Mouse (Mus musculus): ENCODE measurements around the gene Mettl27. TPM values are rescaled to one million over a fixed set of nuclear protein-coding genes. Genes with fewer than 3 reads are reported as not detected.

The Mettl27 gene
- polyA plus RNA-seq, 1 experiment: 5.8 TPM

- Histone ChIP-seq H3K4me1 (ENCODE audit: control insufficient read depth) (peaks cover 75% of the 10 kb centered on the region), H3K4me3 (replicated peaks) (peak within 1 kb of the TSS; percentile 74), H3K27me3 (ENCODE audit: control insufficient read depth) (no peaks in the 10 kb centered on the region), H3K36me3 (ENCODE audit: control insufficient read depth) (peaks cover 58% of the 10 kb centered on the region), H3K9me3 (ENCODE audit: control insufficient read depth, low read length) (peaks cover 11% of the 10 kb centered on the region)
- peak; percentile 50; the same call in 1 of the 3 replicates for TF ChIP-seq TAL1 (IDR thresholded peaks at IDR 0.05; ENCODE audit: low read length)
- no peak for TF ChIP-seq GATA1 (IDR thresholded peaks at IDR 0.05; ENCODE audit: low read length)
Observed at GRCm38 (mm10) chr5:134915311-134915710, 16.9 kb upstream of the Mettl27 start, which contains the start of gene Cldn13. Gene Cldn13, minus strand, starts transcription at chr5:134915526.

DNA sequence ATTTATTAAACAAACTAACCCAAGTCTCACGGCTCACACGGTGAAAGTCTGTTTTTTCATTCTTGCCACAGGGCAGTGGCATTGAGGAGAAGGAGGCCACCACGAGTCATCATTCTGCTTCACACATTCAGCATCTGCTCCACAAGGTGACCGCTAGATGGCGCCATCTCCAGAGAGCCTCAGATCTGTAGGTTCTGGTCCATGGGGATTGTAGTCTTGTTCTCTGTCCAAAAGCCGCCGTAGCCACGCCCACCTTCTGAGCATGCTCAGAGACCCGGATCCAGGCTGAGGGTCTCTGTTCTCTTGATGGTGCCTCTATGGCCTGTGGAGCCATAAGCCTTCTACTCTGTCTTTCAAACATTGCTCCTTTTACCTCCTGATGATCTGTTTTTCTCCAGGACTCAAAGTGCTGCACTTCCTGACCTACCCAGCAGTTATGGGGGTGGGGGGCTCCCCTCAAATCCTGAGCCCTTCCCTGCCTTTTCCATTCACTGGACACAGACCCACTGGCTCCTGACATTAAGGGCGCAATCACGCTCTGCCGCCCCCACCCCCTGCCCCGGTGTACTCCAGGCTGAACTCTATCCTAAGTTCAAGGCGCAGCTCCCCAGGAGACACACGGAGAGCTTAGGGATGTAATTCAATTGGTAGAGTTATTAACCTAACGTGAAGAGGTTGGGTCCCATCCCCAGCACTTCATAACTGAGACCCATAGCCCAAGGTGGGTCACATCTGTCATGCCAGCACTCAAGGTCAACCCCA is 13.9 kb upstream of the Mettl27 start:
- Histone ChIP-seq H3K27me3 (ENCODE audit: control insufficient read depth) (no peaks in the 10 kb centered on the region), H3K4me1 (ENCODE audit: control insufficient read depth) (peaks cover 82% of the 10 kb centered on the region), H3K4me3 (replicated peaks) (peak overlapping the region; percentile 56), H3K36me3 (ENCODE audit: control insufficient read depth) (peaks cover 36% of the 10 kb centered on the region), H3K9me3 (ENCODE audit: control insufficient read depth, low read length) (peaks cover 9% of the 10 kb centered on the region)
- TF ChIP-seq GATA1 (IDR thresholded peaks at IDR 0.05; ENCODE audit: low read length): no peak
- TF ChIP-seq TAL1 (IDR thresholded peaks at IDR 0.05; ENCODE audit: low read length): no peak

DNA sequence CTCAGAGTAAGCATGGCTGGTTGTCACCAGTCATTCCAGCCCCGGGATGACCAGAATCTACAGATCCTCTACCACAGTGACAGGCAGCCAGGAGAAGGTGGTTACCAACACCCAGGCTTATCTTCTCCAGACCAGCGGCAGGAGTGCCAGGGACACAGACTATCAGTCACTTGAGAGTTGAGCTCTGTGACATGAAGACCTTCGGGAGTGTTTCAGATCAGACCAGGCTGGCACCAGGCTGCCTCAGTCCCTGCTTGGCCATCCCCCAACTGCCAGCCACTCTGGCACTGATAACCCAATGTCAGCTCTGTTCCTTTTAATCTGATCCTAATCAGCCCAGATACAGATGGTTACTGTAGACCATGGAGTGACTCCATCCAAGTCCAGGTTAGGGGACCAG is 13.1 kb upstream of the Mettl27 start:
- peak; percentile 83 for TF ChIP-seq TAL1 (IDR thresholded peaks at IDR 0.05; ENCODE audit: low read length)
- peak; percentile 91 for TF ChIP-seq GATA1 (IDR thresholded peaks at IDR 0.05; ENCODE audit: low read length)
- H3K4me3 ChIP-seq (replicated peaks): peak overlapping the region; percentile 46
- peaks cover 9% of the 10 kb centered on the region for H3K9me3 ChIP-seq (ENCODE audit: control insufficient read depth, low read length)
- H3K36me3 ChIP-seq (ENCODE audit: control insufficient read depth): peaks cover 27% of the 10 kb centered on the region
- no peaks in the 10 kb centered on the region for H3K27me3 ChIP-seq (ENCODE audit: control insufficient read depth)
- peaks cover 80% of the 10 kb centered on the region for H3K4me1 ChIP-seq (ENCODE audit: control insufficient read depth)

GRCm38 (mm10) chr5:134920106-134920687 is 12.0 kb upstream of the Mettl27 start:
- H3K4me3 ChIP-seq (replicated peaks): peak overlapping the region; percentile 46
- H3K9me3 ChIP-seq (ENCODE audit: control insufficient read depth, low read length): peaks cover 9% of the 10 kb centered on the region
- H3K36me3 ChIP-seq (ENCODE audit: control insufficient read depth): peaks cover 17% of the 10 kb centered on the region
- H3K27me3 ChIP-seq (ENCODE audit: control insufficient read depth): no peaks in the 10 kb centered on the region
- TF ChIP-seq TAL1 (IDR thresholded peaks at IDR 0.05; ENCODE audit: low read length) (peak; percentile 40; the same call in 1 of the 3 replicates), GATA1 (IDR thresholded peaks at IDR 0.05; ENCODE audit: low read length) (no peak)
- peaks cover 82% of the 10 kb centered on the region for H3K4me1 ChIP-seq (ENCODE audit: control insufficient read depth)

- peak; percentile 61 for TF ChIP-seq TAL1 (IDR thresholded peaks at IDR 0.05; ENCODE audit: low read length)
- peak; percentile 54; the same call in 1 of the 2 replicates for TF ChIP-seq GATA1 (IDR thresholded peaks at IDR 0.05; ENCODE audit: low read length)
- peaks cover 76% of the 10 kb centered on the region for H3K4me1 ChIP-seq (ENCODE audit: control insufficient read depth)
- H3K9me3 ChIP-seq (ENCODE audit: control insufficient read depth, low read length): peaks cover 9% of the 10 kb centered on the region
- peaks cover 17% of the 10 kb centered on the region for H3K36me3 ChIP-seq (ENCODE audit: control insufficient read depth)
- H3K27me3 ChIP-seq (ENCODE audit: control insufficient read depth): no peaks in the 10 kb centered on the region
- peak overlapping the region; percentile 46 for H3K4me3 ChIP-seq (replicated peaks)
Observed at GRCm38 (mm10) chr5:134921106-134921505, 11.1 kb upstream of the Mettl27 start.

GRCm38 (mm10) chr5:134923141-134923540 is 9.0 kb upstream of the Mettl27 start:
- Histone ChIP-seq H3K9me3 (ENCODE audit: control insufficient read depth, low read length) (no peaks in the 10 kb centered on the region), H3K4me3 (replicated peaks) (no peak overlapping the region), H3K27me3 (ENCODE audit: control insufficient read depth) (no peaks in the 10 kb centered on the region), H3K36me3 (ENCODE audit: control insufficient read depth) (peaks cover 3% of the 10 kb centered on the region), H3K4me1 (ENCODE audit: control insufficient read depth) (peaks cover 61% of the 10 kb centered on the region)
- no peak for TF ChIP-seq GATA1 (IDR thresholded peaks at IDR 0.05; ENCODE audit: low read length)
- no peak for TF ChIP-seq TAL1 (IDR thresholded peaks at IDR 0.05; ENCODE audit: low read length)

- Histone ChIP-seq H3K4me1 (ENCODE audit: control insufficient read depth) (peaks cover 35% of the 10 kb centered on the region), H3K4me3 (replicated peaks) (no peak overlapping the region), H3K36me3 (ENCODE audit: control insufficient read depth) (no peaks in the 10 kb centered on the region), H3K27me3 (ENCODE audit: control insufficient read depth) (peaks cover 21% of the 10 kb centered on the region), H3K9me3 (ENCODE audit: control insufficient read depth, low read length) (no peaks in the 10 kb centered on the region)
- TF ChIP-seq TAL1 (IDR thresholded peaks at IDR 0.05; ENCODE audit: low read length) (no peak), GATA1 (IDR thresholded peaks at IDR 0.05; ENCODE audit: low read length) (no peak)
Observed at GRCm38 (mm10) chr5:134926726-134927125, 5.4 kb upstream of the Mettl27 start.

DNA sequence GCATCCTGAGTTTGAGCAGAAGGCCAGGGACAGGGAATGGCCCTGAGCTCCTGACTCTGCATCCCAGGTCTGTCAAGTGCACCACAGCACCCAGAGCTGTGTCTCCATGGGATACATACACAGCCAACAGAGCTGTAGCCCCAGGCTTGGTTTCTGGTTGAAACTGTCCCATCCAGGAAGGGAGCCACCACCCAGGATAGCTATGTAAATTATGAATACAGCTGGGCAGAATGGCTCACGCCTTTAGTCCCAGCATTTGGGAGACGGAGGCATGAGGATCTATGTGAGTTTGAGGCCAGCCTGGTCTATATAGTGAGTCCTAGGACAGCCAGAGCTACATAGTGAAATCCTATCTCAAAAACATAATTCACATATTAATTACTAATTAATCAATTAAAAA is 2.2 kb upstream of the Mettl27 start:
- TF ChIP-seq GATA1 (IDR thresholded peaks at IDR 0.05; ENCODE audit: low read length): no peak
- no peak for TF ChIP-seq TAL1 (IDR thresholded peaks at IDR 0.05; ENCODE audit: low read length)
- H3K4me1 ChIP-seq (ENCODE audit: control insufficient read depth): peaks cover 41% of the 10 kb centered on the region

DNA sequence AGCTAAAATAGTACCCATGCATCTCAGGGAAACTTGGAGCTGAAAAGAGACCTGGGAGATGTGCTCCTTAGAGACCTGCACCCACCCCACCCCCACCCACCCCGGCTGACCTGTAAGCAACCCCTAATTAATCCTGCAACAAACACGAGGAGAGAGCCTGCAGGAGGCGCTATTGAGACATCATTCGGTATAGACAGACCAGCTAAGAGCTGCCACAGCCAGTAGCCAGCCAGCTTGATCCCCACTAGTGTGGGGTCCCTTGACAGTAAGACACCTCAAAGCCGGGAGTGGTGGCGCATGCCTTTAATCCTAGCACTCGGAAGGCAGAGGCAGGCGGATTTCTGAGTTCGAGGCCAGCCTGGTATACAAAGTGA is 722 bp downstream of the Mettl27 start:
- Histone ChIP-seq H3K9me3 (ENCODE audit: control insufficient read depth, low read length) (no peaks in the 10 kb centered on the region), H3K4me3 (replicated peaks) (peak overlapping the region; percentile 66), H3K27me3 (ENCODE audit: control insufficient read depth) (peaks cover 21% of the 10 kb centered on the region), H3K36me3 (ENCODE audit: control insufficient read depth) (peaks cover 26% of the 10 kb centered on the region), H3K4me1 (ENCODE audit: control insufficient read depth) (peaks cover 38% of the 10 kb centered on the region)
- TF ChIP-seq TAL1 (IDR thresholded peaks at IDR 0.05; ENCODE audit: low read length): no peak
- TF ChIP-seq GATA1 (IDR thresholded peaks at IDR 0.05; ENCODE audit: low read length): no peak

More for the DNA sequence above, 2.2 kb upstream of the Mettl27 start:
- Histone ChIP-seq H3K36me3 (ENCODE audit: control insufficient read depth) (peaks cover 17% of the 10 kb centered on the region), H3K27me3 (ENCODE audit: control insufficient read depth) (peaks cover 21% of the 10 kb centered on the region), H3K9me3 (ENCODE audit: control insufficient read depth, low read length) (no peaks in the 10 kb centered on the region), H3K4me3 (replicated peaks) (no peak overlapping the region)
